Mouse (Mus musculus): ENCODE measurements at regions not wholly inside any gene's neighbourhood (a gene's known extent, or its start where the extent isn't known, plus 50 kb on each side); places are given as distances from the start of the nearest gene placed in this dataset.
"Not testable (repeated sequence)": the region's sequence is repeated elsewhere in the genome, so short reads cannot be mapped to it uniquely, and the experiment has no call there.

GRCm38 (mm10) chr10:53482919-53483318, 103.2 kb upstream of the Cep85l start:
- no peak for ATAC-seq (replicated peaks in 1 of 2; ENCODE audit: insufficient read depth in 1 of 2, low FRiP score in 2 of 2, low TSS enrichment in 1 of 2, low read depth in 1 of 2, poor library complexity in 2 of 2, severe bottlenecking in 2 of 2)

GRCm38 (mm10) chr10:53470200-53470599, 90.5 kb upstream of the Cep85l start:
- peak in 1 of 2 experiments; percentile 41; a peak in 1 of 4 replicates for ATAC-seq (replicated peaks in 1 of 2; ENCODE audit: insufficient read depth in 1 of 2, low FRiP score in 2 of 2, low TSS enrichment in 1 of 2, low read depth in 1 of 2, poor library complexity in 2 of 2, severe bottlenecking in 2 of 2)

GRCm38 (mm10) chr10:53469611-53470010, 89.9 kb upstream of the Cep85l start:
- ATAC-seq (replicated peaks in 1 of 2; ENCODE audit: insufficient read depth in 1 of 2, low FRiP score in 2 of 2, low TSS enrichment in 1 of 2, low read depth in 1 of 2, poor library complexity in 2 of 2, severe bottlenecking in 2 of 2): no peak

DNA sequence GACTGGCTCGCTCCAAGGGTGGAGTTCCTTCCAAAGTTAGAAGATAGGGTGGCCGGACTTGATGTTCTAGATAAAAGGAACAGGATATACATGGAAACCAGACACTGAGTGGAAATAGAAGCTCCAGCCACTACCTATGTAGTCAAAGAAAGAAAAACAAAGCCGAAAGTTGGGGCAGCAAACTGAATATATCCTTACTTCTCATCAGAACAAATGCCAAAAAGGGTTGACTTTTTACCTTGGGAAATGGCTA, 88.5 kb upstream of the Cep85l start:
- no peak for ATAC-seq (replicated peaks in 1 of 2; ENCODE audit: insufficient read depth in 1 of 2, low FRiP score in 2 of 2, low TSS enrichment in 1 of 2, low read depth in 1 of 2, poor library complexity in 2 of 2, severe bottlenecking in 2 of 2)

DNA sequence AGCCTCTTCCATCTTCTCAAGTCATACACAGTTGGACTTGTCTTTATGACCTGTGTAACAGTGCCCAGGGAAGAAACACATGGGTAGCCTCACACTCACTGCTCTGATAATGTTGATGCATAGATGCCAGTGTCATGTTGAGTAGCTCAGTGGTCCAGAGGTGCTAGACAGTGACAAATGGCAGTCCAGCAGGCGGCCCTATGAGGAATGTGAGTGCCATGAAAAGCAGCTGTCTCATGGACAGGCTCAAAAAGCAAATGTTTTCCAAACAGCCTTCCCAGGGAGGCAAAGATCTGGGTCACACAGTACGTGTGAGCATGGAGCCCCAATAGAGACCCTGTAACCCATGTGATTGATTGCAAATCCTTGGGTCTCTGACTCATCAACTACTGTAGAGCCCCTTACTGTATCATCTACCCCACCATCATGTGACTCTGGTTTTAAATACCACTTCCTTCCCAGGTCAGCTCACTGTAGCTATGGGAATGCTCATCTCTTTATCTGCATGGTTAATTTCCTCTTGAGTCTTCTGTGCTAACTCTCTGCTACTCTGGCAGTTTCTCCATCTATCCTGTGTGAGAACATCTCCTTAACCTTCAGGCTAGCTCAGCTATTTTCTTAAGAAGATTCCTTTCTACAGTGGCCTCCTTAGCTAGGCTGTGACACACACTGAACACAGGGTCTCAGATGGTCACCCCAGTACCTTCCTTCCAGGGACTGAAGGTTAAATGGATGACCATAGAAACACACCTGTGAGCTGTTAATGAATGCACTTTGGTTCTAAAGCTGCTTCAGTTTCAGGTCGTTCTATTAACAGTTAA, 87.9 kb upstream of the Cep85l start:
- no peak for ATAC-seq (replicated peaks in 1 of 2; ENCODE audit: insufficient read depth in 1 of 2, low FRiP score in 2 of 2, low TSS enrichment in 1 of 2, low read depth in 1 of 2, poor library complexity in 2 of 2, severe bottlenecking in 2 of 2)

DNA sequence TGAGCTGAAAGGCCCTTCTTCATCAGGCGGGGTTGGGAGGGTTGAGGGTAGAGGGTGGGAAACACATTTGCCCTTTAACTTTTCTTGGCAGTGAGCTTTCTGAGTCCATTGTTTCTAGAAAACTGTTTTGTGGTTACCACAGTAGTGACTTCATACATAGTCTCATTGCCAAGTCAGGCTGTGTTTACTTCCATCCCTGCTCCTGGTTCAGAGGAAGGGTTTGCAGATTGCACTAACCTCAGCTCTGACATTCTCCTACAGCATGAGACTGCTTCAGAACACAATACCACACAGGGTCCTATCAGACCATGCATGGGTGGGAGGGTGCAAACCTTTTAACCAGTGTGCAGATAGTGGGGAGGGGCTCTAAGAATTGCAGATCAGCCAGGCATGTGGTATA, 87.1 kb upstream of the Cep85l start:
- peak; percentile 37 to 50; a peak in 1 of 4 replicates for ATAC-seq (replicated peaks in 1 of 2; ENCODE audit: insufficient read depth in 1 of 2, low FRiP score in 2 of 2, low TSS enrichment in 1 of 2, low read depth in 1 of 2, poor library complexity in 2 of 2, severe bottlenecking in 2 of 2)

DNA sequence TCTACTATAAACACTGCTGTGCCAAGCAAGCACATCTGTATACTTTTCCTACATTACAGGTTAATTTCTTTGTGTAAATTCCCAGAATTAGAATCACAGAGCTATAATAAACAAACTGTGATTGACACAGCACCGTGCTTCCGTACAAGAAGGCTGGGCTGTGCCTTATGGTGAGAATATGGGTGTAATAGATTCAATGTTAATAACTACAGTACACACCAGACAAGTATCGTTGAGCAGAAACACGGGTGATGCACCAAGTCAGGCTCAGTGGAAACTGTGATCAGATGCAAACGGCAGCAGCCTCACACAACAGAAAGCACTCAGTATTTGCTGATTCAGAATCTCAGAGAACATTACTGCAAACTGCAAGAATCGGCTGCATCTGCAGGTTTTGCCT, 86.5 kb upstream of the Cep85l start:
- ATAC-seq (replicated peaks in 1 of 2; ENCODE audit: insufficient read depth in 1 of 2, low FRiP score in 2 of 2, low TSS enrichment in 1 of 2, low read depth in 1 of 2, poor library complexity in 2 of 2, severe bottlenecking in 2 of 2): no peak

- ATAC-seq (replicated peaks in 1 of 2; ENCODE audit: insufficient read depth in 1 of 2, low FRiP score in 2 of 2, low TSS enrichment in 1 of 2, low read depth in 1 of 2, poor library complexity in 2 of 2, severe bottlenecking in 2 of 2): no peak
These were observed 84.8 kb upstream of the Cep85l start for GRCm38 (mm10) chr10:53464581-53464980.

DNA sequence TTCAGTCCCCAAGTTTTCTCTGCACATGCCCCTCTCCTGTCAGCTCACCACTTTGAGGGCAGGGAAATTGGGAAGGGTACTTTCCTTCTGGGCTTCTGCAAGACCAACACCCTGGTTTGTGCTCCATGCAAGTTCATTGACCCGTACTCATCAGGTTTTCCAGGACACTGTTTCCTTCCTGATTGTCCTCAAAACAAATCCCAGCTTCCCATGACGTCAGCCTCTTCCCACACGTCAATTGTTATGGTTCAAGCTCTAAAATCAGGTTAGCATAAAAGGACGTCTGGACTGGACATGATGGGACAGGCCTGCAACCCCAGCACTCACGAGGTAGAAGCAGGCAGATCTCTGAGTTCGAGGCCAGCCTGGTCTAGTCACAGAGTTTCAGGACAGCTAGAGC, 84.3 kb upstream of the Cep85l start:
- no peak for ATAC-seq (replicated peaks in 1 of 2; ENCODE audit: insufficient read depth in 1 of 2, low FRiP score in 2 of 2, low TSS enrichment in 1 of 2, low read depth in 1 of 2, poor library complexity in 2 of 2, severe bottlenecking in 2 of 2)

- ATAC-seq (replicated peaks in 1 of 2; ENCODE audit: insufficient read depth in 1 of 2, low FRiP score in 2 of 2, low TSS enrichment in 1 of 2, low read depth in 1 of 2, poor library complexity in 2 of 2, severe bottlenecking in 2 of 2): no peak
These were observed 83.7 kb upstream of the Cep85l start for GRCm38 (mm10) chr10:53463471-53463870.

DNA sequence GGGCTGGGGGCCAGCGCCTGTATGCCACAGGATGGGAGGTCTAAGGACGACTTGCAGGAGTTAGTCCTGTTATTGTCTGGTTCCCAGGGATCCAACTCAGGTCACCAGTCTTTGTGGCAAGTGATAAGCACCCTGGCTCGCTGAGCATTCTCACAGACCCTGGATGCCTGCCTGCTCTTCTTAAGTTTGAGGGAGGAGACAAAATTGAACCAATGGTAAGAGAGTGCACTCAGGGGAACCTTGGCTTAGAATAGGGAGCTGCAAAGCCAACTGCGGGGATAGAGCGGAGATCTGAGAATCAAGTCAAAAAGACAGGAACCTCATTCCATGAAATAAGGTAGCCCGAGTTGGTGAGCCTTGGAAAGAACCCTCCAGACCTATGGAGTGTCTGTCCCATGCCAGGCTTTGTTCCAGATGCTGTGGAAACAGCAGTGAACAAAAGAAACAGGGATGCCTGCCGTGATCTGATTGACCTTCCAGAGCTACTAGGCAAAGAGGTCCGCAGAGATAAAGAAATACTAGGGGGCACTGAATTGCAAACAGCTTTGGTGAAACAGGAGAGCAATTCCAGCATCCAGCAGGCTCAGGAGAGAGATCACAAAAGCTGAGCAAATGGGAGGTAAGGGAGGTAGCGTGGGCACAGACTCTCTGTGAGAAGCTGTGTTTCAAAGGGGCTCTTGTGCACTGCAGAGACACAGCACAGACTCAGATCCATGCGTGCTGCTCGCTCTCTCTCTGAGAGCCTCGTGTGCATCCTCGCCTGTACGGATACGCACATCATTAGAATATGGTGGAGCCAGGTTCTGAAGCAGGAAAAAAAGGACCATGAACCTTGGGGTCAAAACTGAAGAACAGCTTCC, 82.9 kb upstream of the Cep85l start:
- ATAC-seq (replicated peaks in 1 of 2; ENCODE audit: insufficient read depth in 1 of 2, low FRiP score in 2 of 2, low TSS enrichment in 1 of 2, low read depth in 1 of 2, poor library complexity in 2 of 2, severe bottlenecking in 2 of 2): no peak

GRCm38 (mm10) chr10:53461070-53461781, 81.5 kb upstream of the Cep85l start:
- peak; percentile 73 to 85 for ATAC-seq (replicated peaks in 1 of 2; ENCODE audit: insufficient read depth in 1 of 2, low FRiP score in 2 of 2, low TSS enrichment in 1 of 2, low read depth in 1 of 2, poor library complexity in 2 of 2, severe bottlenecking in 2 of 2)

- not testable (repeated sequence) for ATAC-seq (replicated peaks in 1 of 2; ENCODE audit: insufficient read depth in 1 of 2, low FRiP score in 2 of 2, low TSS enrichment in 1 of 2, low read depth in 1 of 2, poor library complexity in 2 of 2, severe bottlenecking in 2 of 2)
These were observed 80.0 kb upstream of the Cep85l start for GRCm38 (mm10) chr10:53459706-53460105.

- ATAC-seq (replicated peaks in 1 of 2; ENCODE audit: insufficient read depth in 1 of 2, low FRiP score in 2 of 2, low TSS enrichment in 1 of 2, low read depth in 1 of 2, poor library complexity in 2 of 2, severe bottlenecking in 2 of 2): no peak
These were observed 76.4 kb upstream of the Cep85l start for GRCm38 (mm10) chr10:53456027-53456713.

- no peak for ATAC-seq (replicated peaks in 1 of 2; ENCODE audit: insufficient read depth in 1 of 2, low FRiP score in 2 of 2, low TSS enrichment in 1 of 2, low read depth in 1 of 2, poor library complexity in 2 of 2, severe bottlenecking in 2 of 2)
These were observed 65.0 kb upstream of the Cep85l start for GRCm38 (mm10) chr10:53444789-53445188.

DNA sequence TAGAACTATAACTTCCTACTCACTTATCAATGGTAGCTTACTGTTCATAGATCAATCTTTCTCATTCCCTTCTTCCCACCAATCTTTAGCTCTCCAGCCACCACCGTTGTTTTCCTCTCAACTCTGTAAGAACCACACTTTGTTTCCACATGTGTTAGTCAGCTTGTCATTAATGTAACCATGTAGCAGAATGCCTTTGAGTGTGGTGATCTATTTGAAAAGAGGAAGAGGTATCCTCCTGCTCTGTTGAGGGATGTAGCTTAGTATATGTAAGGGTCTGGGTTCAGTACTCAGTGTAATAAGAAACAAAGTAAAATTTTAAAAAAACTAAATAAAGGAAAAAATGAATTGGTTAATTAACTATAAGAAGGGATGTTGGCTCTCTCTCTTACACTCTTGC, 63.7 kb upstream of the Cep85l start:
- ATAC-seq (replicated peaks in 1 of 2; ENCODE audit: insufficient read depth in 1 of 2, low FRiP score in 2 of 2, low TSS enrichment in 1 of 2, low read depth in 1 of 2, poor library complexity in 2 of 2, severe bottlenecking in 2 of 2): peak; percentile 29 to 32; a peak in 3 of 4 replicates

- ATAC-seq (replicated peaks in 1 of 2; ENCODE audit: insufficient read depth in 1 of 2, low FRiP score in 2 of 2, low TSS enrichment in 1 of 2, low read depth in 1 of 2, poor library complexity in 2 of 2, severe bottlenecking in 2 of 2): peak in 1 of 2 experiments; percentile 27; a peak in 2 of 4 replicates
These were observed 63.2 kb upstream of the Cep85l start for GRCm38 (mm10) chr10:53442912-53443311.
